Mouse (Mus musculus) megakaryocyte, embryonic 14.5 days (primary cell): ENCODE measurements around the gene Gja5.

ENCODE experiments used
- FLI1 ChIP-seq: IDR thresholded peaks from 2 replicates; pipeline ENCODE4 v1.6.1; 2012; ENCODE audit warnings: low read length, inconsistent platforms, mixed read lengths
- GATA1 ChIP-seq: IDR thresholded peaks from 3 replicates; pipeline ENCODE4 v1.6.1; 2012; ENCODE audit warnings: mixed read lengths, low read length, inconsistent platforms, borderline replicate concordance

DNA sequence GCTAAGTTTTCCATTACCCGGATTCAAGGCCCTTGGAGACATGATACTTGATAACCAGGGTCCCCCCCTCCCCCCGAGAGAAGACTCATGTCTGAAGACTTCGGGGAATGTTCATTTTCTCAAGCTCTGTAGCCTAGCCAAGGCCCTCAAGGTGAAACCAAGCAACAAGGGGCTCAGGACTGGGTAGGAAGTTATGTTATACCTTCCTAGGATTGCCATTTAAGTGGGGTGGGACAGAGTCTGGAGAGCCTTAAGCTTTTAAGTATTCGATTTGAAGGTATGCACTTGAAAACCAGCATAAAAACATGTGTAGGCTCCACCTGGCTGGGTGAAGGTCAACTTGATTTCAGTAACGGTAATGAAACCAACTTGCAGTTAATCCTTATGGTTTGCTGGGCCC is 154.2 kb downstream of the Gja5 start:
- TF ChIP-seq GATA1 (no peak), FLI1 (no peak)
